ENCODE assay signal across 13 mouse cellular contexts in genomic region chr13:47056126-47056525, GRCm38 (mm10). TPM values are rescaled to one million over a fixed set of nuclear protein-coding genes. Genes with fewer than 3 reads are reported as not detected.
A peak's percentile ranks its signal among the peaks of the same experiment; 100 is the strongest.
DNase-seq lines count a peak whose midpoint lies in the region; ATAC-seq lines count a peak whose summit lies in the region.
"Had no signal": no experiment of that assay in that cellular context is flagged by ENCODE, and none has a peak within 500 bp of the region (broad histone marks: within the 10 kb centered on the region; RNA-seq: fewer than 3 reads in every experiment).

No protein-coding gene starts in this region.

- H3K27ac ChIP-seq in neural tube, embryonic 15.5 days (replicated peaks) = no peak overlapping the region
- H3K27ac ChIP-seq: forebrain, embryonic 12.5 days; neural tube, embryonic 12.5 days had no signal

- peak; percentile 35 for DNase-seq in layer of hippocampus, adult 11-12 months (ENCODE audit: low spot score)
- no peak for DNase-seq in layer of hippocampus, adult 9-10 months (ENCODE audit: low spot score)
- peak; percentile 20 for DNase-seq in naive thymus-derived CD4-positive, alpha-beta T cell, adult 2 months (ENCODE audit: low read depth)
- DNase-seq in thymus, postnatal 36 days = peak; percentile 75 to 89
- no peak for DNase-seq in kidney, postnatal 25 days
- no peak for DNase-seq in kidney, postnatal 4 days
- DNase-seq: cerebellum, postnatal 10 days had no signal

- H3K4me1 ChIP-seq in neural tube, embryonic 15.5 days = no peaks in the 10 kb centered on the region
- H3K4me1 ChIP-seq: neural tube, embryonic 12.5 days had no signal

- 86% methylated on average over 11 of the region's 11 CpGs for WGBS in neural tube, embryonic 15.5 days

- H3K36me3 ChIP-seq in neural tube, embryonic 15.5 days = peaks cover 71% of the 10 kb centered on the region

- ATAC-seq in hematopoietic stem cell, adult 5-6 weeks (replicated peaks in 1 of 2; ENCODE audit: insufficient read depth in 1 of 2, low FRiP score in 2 of 2, low TSS enrichment in 1 of 2, low read depth in 1 of 2, poor library complexity in 2 of 2, severe bottlenecking in 2 of 2) = peak; percentile 80 to 87
- ATAC-seq in neural tube, embryonic 15.5 days (ENCODE audit: low FRiP score) = no peak

- H3K9me3 ChIP-seq in neural tube, embryonic 15.5 days (replicated peaks) = no peaks in the 10 kb centered on the region
- H3K9me3 ChIP-seq: forebrain, embryonic 12.5 days; neural tube, embryonic 12.5 days had no signal

- H3K9ac ChIP-seq in neural tube, embryonic 15.5 days (replicated peaks) = no peak overlapping the region
- H3K9ac ChIP-seq: forebrain, embryonic 12.5 days; neural tube, embryonic 12.5 days had no signal

- no peak overlapping the region for H3K4me3 ChIP-seq in neural tube, embryonic 15.5 days (replicated peaks)
- H3K4me3 ChIP-seq: forebrain, embryonic 12.5 days; neural tube, embryonic 12.5 days had no signal

- no peak overlapping the region for H3K4me2 ChIP-seq in neural tube, embryonic 15.5 days
- H3K4me2 ChIP-seq: forebrain, embryonic 12.5 days; heart, embryonic 11.5 days; neural tube, embryonic 12.5 days had no signal

- no peaks in the 10 kb centered on the region for H3K27me3 ChIP-seq in neural tube, embryonic 15.5 days (replicated peaks)
- H3K27me3 ChIP-seq: CH12.LX; forebrain, embryonic 12.5 days; neural tube, embryonic 12.5 days had no signal

RNA-seq across cellular contexts. Expression of gene Tpmt, which starts 11.6 kb away (rescaled TPM):
- total RNA-seq in hematopoietic stem cell, adult 5-6 weeks (2017) = 2.6 and 4.8 TPM in 2 replicates
- 17.3 and 17.8 TPM in 2 replicates for polyA plus RNA-seq in neural tube, embryonic 15.5 days (2015; fragmentation: Nextera tagmentation; extraction: Ambion mirVana)

RNA-seq across cellular contexts. Expression of gene Kdm1b, which starts 12.8 kb away (rescaled TPM):
- total RNA-seq in hematopoietic stem cell, adult 5-6 weeks (2017) = 16.0 and 18.4 TPM in 2 replicates
- polyA plus RNA-seq in neural tube, embryonic 15.5 days (2015; fragmentation: Nextera tagmentation; extraction: Ambion mirVana) = 13.6 and 15.4 TPM in 2 replicates

RNA-seq across cellular contexts. Expression of gene Nhlrc1, which starts 41.5 kb away (rescaled TPM):
- total RNA-seq in hematopoietic stem cell, adult 5-6 weeks (2017) = 0.35 and 4.4 TPM in 2 replicates
- 13.3 and 16.7 TPM in 2 replicates for polyA plus RNA-seq in neural tube, embryonic 15.5 days (2015; fragmentation: Nextera tagmentation; extraction: Ambion mirVana)
- total RNA-seq: CH12.LX had no signal

RNA-seq across cellular contexts. Expression of gene Dek, which starts 49.9 kb away (rescaled TPM):
- 477 and 501 TPM in 2 replicates for total RNA-seq in hematopoietic stem cell, adult 5-6 weeks (2017)
- 107 and 142 TPM in 2 replicates for polyA plus RNA-seq in neural tube, embryonic 15.5 days (2015; fragmentation: Nextera tagmentation; extraction: Ambion mirVana)

Comparison
In these comparisons a context has a peak if more than half of its experiments do, and no peak if none do; other contexts are left out.
1. DNase-seq: peak in layer of hippocampus, adult 11-12 months (single experiment), naive thymus-derived CD4-positive, alpha-beta T cell, adult 2 months (single experiment) and thymus, postnatal 36 days (2 of 2); none in layer of hippocampus, adult 9-10 months (single experiment), kidney, postnatal 25 days (0 of 2) and kidney, postnatal 4 days (0 of 2).